Comparison of ENCODE assay signal across 19 mouse cellular contexts in the genomic region with DNA sequence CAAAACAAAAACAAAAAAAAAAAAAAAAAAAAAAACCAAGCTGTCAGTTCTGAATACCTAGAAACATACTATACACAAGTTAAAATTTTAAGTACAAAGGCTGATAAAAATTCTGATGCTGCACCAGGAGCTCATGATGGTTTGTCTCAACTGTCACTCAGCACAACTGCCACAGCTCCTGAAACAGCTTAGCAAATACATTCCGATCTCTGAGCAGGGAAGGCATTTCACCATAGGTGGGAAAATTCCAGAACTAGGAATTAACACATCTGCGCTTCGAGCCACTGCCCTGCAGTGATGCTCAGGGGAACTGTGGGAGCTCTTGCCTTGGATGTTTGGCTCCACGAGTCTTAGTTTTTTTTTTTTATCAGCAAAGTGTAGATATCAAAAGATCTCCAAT.
DNase-seq lines count a peak whose midpoint lies in the region; ATAC-seq and TF ChIP-seq lines count a peak whose summit lies in the region.
"Had no signal": no experiment of that assay in that cellular context is flagged by ENCODE, and none has a peak within 500 bp of the region (broad histone marks: within the 10 kb centered on the region; RNA-seq: fewer than 3 reads in every experiment).

No protein-coding gene starts in this region.

- TF ChIP-seq POLR2A in brain, embryonic 14.5 days (IDR thresholded peaks at IDR 0.05; ENCODE audit: borderline replicate concordance, extremely low read depth, insufficient read depth, insufficient read length, poor library complexity, severe bottlenecking) = no peak

- 13% methylated on average over 4 of the region's 4 CpGs for WGBS in heart, embryonic 12.5 days
- WGBS in hindbrain, embryonic 11.5 days = 51% methylated on average over 4 of the region's 4 CpGs

- no peak overlapping the region for H3K4me3 ChIP-seq in heart, embryonic 12.5 days
- H3K4me3 ChIP-seq in hindbrain, embryonic 11.5 days (ENCODE audit: low read depth, low read length) = no peak overlapping the region
- H3K4me3 ChIP-seq: embryonic facial prominence, embryonic 15.5 days; limb, embryonic 15.5 days; liver, embryonic 15.5 days; midbrain, embryonic 12.5 days had no signal

- no peak overlapping the region for H3K9ac ChIP-seq in heart, embryonic 12.5 days
- H3K9ac ChIP-seq in hindbrain, embryonic 11.5 days (ENCODE audit: low read depth, low read length) = no peak overlapping the region
- H3K9ac ChIP-seq: embryonic facial prominence, embryonic 15.5 days; limb, embryonic 15.5 days; liver, embryonic 15.5 days; midbrain, embryonic 12.5 days had no signal

- TF ChIP-seq CTCF in brain, embryonic 14.5 days (IDR thresholded peaks at IDR 0.05; ENCODE audit: borderline replicate concordance, extremely low read depth, insufficient read depth, insufficient read length) = no peak

- peaks cover 22% of the 10 kb centered on the region for H3K4me1 ChIP-seq in heart, embryonic 12.5 days (replicated peaks)
- H3K4me1 ChIP-seq in hindbrain, embryonic 11.5 days (replicated peaks; ENCODE audit: control insufficient read depth, insufficient read depth, low read length) = no peaks in the 10 kb centered on the region; the same call in 1 of the 2 replicates
- H3K4me1 ChIP-seq: embryonic facial prominence, embryonic 15.5 days; limb, embryonic 15.5 days; liver, embryonic 15.5 days; midbrain, embryonic 12.5 days had no signal

- H3K36me3 ChIP-seq in heart, embryonic 12.5 days = no peaks in the 10 kb centered on the region
- H3K36me3 ChIP-seq in hindbrain, embryonic 11.5 days (ENCODE audit: control insufficient read depth, insufficient read depth, low read length) = no peaks in the 10 kb centered on the region
- H3K36me3 ChIP-seq: embryonic facial prominence, embryonic 15.5 days; limb, embryonic 15.5 days; liver, embryonic 15.5 days; midbrain, embryonic 12.5 days had no signal

- 0 out of 2 replicates have a peak, but pooled peaks have one; percentile 29 for ATAC-seq in heart, embryonic 12.5 days (ENCODE audit: insufficient number of reproducible peaks, low FRiP score)
- no peak for ATAC-seq in hindbrain, embryonic 11.5 days (ENCODE audit: low FRiP score)
- ATAC-seq: forebrain, embryonic 16.5 days; Patski had no signal

- 0 out of 2 replicates have a peak overlapping the region, but pooled peaks have one; percentile 59 for H3K27ac ChIP-seq in heart, embryonic 12.5 days (ENCODE audit: poor library complexity, severe bottlenecking)
- H3K27ac ChIP-seq in hindbrain, embryonic 11.5 days (ENCODE audit: low read depth, low read length) = no peak overlapping the region
- H3K27ac ChIP-seq: embryonic facial prominence, embryonic 15.5 days; limb, embryonic 15.5 days; liver, embryonic 15.5 days; midbrain, embryonic 12.5 days had no signal

- DNase-seq in heart, postnatal 4 days = no peak
- DNase-seq in R1 (ENCODE audit: low read depth, low spot score) = peak; percentile 40
- DNase-seq in brain, embryonic 14.5 days (ENCODE audit: low read depth) = peak; percentile 32
- peak; percentile 33 for DNase-seq in lung, postnatal 25 days (ENCODE audit: low spot score)
- no peak for DNase-seq in adipocyte (ENCODE audit: low spot score)
- no peak for DNase-seq in hindbrain, embryonic 11.5 days (ENCODE audit: low spot score)
- DNase-seq: cerebellum, adult 8-10 months; gastrocnemius, postnatal 25 days; kidney, adult 2 months; kidney, postnatal 25 days; retina, postnatal 1 day; thymus, adult 2 months had no signal

- no peaks in the 10 kb centered on the region for H3K27me3 ChIP-seq in heart, embryonic 12.5 days (replicated peaks)
- H3K27me3 ChIP-seq in hindbrain, embryonic 11.5 days (ENCODE audit: control insufficient read depth, insufficient read depth, low read length) = no peaks in the 10 kb centered on the region
- H3K27me3 ChIP-seq: embryonic facial prominence, embryonic 15.5 days; limb, embryonic 15.5 days; liver, embryonic 15.5 days; Patski had no signal

- H3K4me2 ChIP-seq in heart, embryonic 12.5 days = no peak overlapping the region
- H3K4me2 ChIP-seq in hindbrain, embryonic 11.5 days (replicated peaks; ENCODE audit: low read depth, low read length) = no peak overlapping the region
- H3K4me2 ChIP-seq: embryonic facial prominence, embryonic 15.5 days; limb, embryonic 15.5 days; liver, embryonic 15.5 days; midbrain, embryonic 12.5 days had no signal

- H3K9me3 ChIP-seq in heart, embryonic 12.5 days (replicated peaks) = no peaks in the 10 kb centered on the region
- H3K9me3 ChIP-seq in hindbrain, embryonic 11.5 days (ENCODE audit: control insufficient read depth, low read length) = no peaks in the 10 kb centered on the region
- H3K9me3 ChIP-seq: embryonic facial prominence, embryonic 15.5 days; limb, embryonic 15.5 days; liver, embryonic 15.5 days; midbrain, embryonic 12.5 days had no signal

Comparison
In these comparisons a context has a peak if more than half of its experiments do, and no peak if none do; other contexts are left out.
1. DNase-seq: peak in R1 (single experiment), brain, embryonic 14.5 days (single experiment) and lung, postnatal 25 days (single experiment); none in heart, postnatal 4 days (single experiment), adipocyte (single experiment) and hindbrain, embryonic 11.5 days (single experiment).